Mouse (Mus musculus) erythroblast, embryonic 14.5 days (primary cell): ENCODE results near the gene Susd1. TPM values are rescaled to one million over a fixed set of nuclear protein-coding genes. Genes with fewer than 3 reads are reported as not detected.

Experiments used
- H3K27me3 ChIP-seq: 2 replicates; pipeline ENCODE4 v1.6.1; 2012; ENCODE audit warnings: inconsistent platforms; ENCODE audit not compliant: control insufficient read depth
- H3K36me3 ChIP-seq: 2 replicates; pipeline ENCODE4 v1.6.1; 2012; ENCODE audit warnings: mild to moderate bottlenecking, inconsistent platforms; ENCODE audit not compliant: control insufficient read depth
- H3K4me1 ChIP-seq: 2 replicates; pipeline ENCODE4 v1.6.1; 2012; ENCODE audit warnings: inconsistent platforms; ENCODE audit not compliant: control insufficient read depth
- H3K4me3 ChIP-seq: replicated peaks from 2 replicates; pipeline ENCODE3; 2012; ENCODE audit warnings: moderate library complexity, mild to moderate bottlenecking, inconsistent platforms
- H3K9me3 ChIP-seq: 2 replicates; pipeline ENCODE4 v1.6.1; 2012; ENCODE audit warnings: low read length, inconsistent platforms, mixed read lengths; ENCODE audit not compliant: control insufficient read depth
- GATA1 ChIP-seq: IDR thresholded peaks from 2 replicates; pipeline ENCODE4 v1.6.1; 2012; ENCODE audit warnings: low read length, inconsistent platforms, mixed read lengths
- TAL1 ChIP-seq: IDR thresholded peaks from 3 replicates; pipeline ENCODE4 v1.6.1; 2012; ENCODE audit warnings: low read length, inconsistent platforms, mixed read lengths
- polyA plus RNA-seq: library from polyadenylated mRNA; stranded (reverse); fragments of >175 nt; gene quantifications from 2 replicates; pipeline ENCODE4 v1.2.3, GENCODE M21; 2012

Susd1 gene
- polyA plus RNA-seq, 1 experiment, result 0.16 TPM

DNA sequence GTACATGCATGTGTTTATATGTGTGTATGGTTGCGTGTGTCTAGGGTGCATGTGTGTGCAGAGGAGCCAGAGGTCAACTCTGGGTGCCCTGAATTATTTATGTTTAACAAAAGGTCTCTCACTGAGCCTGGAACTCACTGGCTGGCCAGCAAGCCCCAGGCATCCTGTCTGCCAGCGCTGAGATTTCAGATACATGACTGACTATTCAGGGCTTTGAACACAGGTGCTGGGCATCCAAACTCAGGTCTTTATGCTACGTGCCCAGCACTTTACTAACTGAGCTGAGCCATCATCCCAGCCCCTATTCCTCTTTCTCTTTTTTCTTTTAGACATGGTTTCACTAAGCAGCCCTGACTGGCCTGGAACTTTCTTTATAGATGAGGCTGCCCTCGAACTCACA lies 59.8 kb downstream of the Susd1 start:
- no peaks in the 10 kb centered on the region for H3K9me3 ChIP-seq
- H3K4me1 ChIP-seq, result peaks cover 2% of the 10 kb centered on the region; the same call in 1 of the 2 replicates
- no peak overlapping the region for H3K4me3 ChIP-seq
- no peaks in the 10 kb centered on the region for H3K27me3 ChIP-seq
- no peak for TF ChIP-seq TAL1
- no peak for TF ChIP-seq GATA1
- peaks cover 38% of the 10 kb centered on the region for H3K36me3 ChIP-seq

DNA sequence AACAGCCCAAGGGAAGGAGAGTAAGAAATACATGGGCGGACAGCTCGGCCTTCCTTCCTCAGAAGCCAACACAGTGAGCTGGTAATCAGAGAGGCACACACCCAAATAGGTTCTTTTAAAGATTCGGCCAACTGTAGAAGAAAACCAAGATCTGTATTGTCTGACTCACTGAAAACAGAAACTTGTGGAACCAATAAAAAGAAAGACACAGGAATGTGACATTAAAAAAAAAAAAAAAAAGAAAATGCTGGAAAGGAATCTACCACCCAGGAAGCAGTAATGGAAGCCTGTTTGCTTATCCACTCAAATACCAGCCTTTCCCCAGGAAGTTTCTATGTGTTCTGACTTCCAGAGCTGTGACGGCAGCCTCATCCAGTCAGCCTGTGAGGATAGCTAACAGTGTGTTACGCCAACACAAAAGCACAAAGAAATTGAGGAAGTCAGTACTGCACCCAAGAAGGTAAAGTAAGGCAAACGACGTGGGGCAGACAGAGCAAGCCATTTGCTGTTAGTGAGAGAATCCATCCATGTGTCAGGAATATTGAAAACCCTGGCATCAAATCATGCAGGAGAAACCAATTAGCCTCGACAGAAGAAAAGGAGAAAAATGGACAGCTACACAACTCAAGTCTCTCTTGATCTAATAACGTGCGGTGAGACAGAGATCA lies 64.0 kb downstream of the Susd1 start:
- TF ChIP-seq GATA1 (no peak), TAL1 (no peak)

DNA sequence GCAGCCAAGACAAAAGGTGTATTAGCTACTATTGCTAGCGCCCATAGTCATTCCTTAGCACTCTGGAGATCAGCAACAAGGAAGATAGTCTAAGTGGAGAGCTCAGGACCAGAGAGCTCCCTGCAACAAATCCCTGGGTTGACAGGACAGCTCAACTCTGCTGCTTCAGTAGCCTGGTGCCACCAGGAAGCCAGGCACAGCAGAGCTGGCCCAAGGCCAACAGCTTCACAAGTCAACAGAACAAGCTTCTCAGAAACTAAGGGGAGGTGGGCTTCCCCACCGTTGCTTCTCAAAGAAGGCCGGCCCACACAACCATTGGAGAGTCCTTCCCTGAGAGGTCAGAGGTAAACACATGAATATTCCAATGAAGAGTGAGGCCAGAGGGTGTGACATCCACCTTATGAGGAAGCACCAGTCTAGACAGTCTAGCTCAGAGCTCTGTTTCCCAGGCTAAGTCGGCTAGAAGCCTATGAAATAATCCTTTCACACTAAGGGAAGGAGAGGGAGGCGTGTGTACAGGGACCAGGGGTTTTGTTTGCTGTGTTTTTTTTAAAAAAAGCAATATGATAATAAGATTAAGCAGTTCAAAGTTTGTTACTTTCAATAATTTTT lies 65.8 kb downstream of the Susd1 start:
- Histone ChIP-seq H3K36me3 (peaks cover 53% of the 10 kb centered on the region), H3K4me3 (no peak overlapping the region), H3K4me1 (peaks cover 2% of the 10 kb centered on the region; the same call in 1 of the 2 replicates), H3K27me3 (no peaks in the 10 kb centered on the region), H3K9me3 (no peaks in the 10 kb centered on the region)
- TF ChIP-seq GATA1 (no peak), TAL1 (no peak)

More for the DNA sequence above, 64.0 kb downstream of the Susd1 start:
- Histone ChIP-seq H3K9me3 (no peaks in the 10 kb centered on the region), H3K4me1 (peaks cover 2% of the 10 kb centered on the region; the same call in 1 of the 2 replicates), H3K27me3 (no peaks in the 10 kb centered on the region), H3K36me3 (peaks cover 49% of the 10 kb centered on the region), H3K4me3 (no peak overlapping the region)

DNA sequence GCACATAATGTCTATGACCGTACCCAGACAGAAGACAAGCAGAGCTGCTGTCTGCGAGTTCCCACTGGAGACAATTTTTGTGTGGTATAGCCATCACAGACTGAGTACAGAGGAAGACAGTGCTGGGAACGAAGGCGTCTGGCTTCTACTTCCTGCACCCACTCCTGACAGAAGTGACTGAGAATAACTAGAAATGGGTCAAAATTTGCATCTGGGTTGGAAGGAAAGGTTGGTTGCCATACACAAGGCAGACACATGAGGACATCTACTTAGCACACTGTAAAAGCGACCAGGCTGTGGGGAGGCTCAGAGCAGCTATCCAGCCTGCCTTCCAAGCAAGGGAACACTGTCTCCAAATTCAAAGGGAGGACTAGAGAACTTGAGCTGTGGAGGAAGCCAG lies 66.5 kb downstream of the Susd1 start:
- Histone ChIP-seq H3K27me3 (no peaks in the 10 kb centered on the region), H3K4me3 (no peak overlapping the region), H3K9me3 (no peaks in the 10 kb centered on the region), H3K4me1 (peaks cover 2% of the 10 kb centered on the region; the same call in 1 of the 2 replicates), H3K36me3 (peaks cover 55% of the 10 kb centered on the region)
- TF ChIP-seq GATA1 (no peak), TAL1 (no peak)

DNA sequence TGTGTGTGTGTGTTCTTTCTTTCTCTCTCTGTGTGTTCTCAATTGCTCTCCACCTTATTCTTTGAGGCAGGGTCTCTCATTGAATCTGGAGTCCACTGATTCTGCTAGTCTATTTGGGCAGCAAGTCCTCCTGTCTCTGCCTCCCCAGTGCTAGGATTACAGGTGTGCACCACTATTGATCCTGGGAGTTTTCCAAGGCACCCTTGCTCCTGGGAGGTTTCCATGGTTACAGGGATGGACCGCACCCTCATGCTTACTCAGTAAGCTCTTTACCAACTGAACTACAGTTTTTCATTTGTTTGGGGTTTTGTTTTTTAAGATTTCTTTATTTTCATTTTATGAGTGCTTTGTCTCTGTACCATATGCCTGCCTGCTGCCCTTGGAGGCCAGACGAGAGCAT lies 68.5 kb downstream of the Susd1 start:
- TF ChIP-seq TAL1, result no peak
- TF ChIP-seq GATA1, result no peak
- H3K36me3 ChIP-seq, result peaks cover 53% of the 10 kb centered on the region
- no peaks in the 10 kb centered on the region for H3K27me3 ChIP-seq
- no peaks in the 10 kb centered on the region for H3K9me3 ChIP-seq
- no peak overlapping the region for H3K4me3 ChIP-seq
- peaks cover under 1% of the 10 kb centered on the region; the same call in 1 of the 2 replicates for H3K4me1 ChIP-seq

DNA sequence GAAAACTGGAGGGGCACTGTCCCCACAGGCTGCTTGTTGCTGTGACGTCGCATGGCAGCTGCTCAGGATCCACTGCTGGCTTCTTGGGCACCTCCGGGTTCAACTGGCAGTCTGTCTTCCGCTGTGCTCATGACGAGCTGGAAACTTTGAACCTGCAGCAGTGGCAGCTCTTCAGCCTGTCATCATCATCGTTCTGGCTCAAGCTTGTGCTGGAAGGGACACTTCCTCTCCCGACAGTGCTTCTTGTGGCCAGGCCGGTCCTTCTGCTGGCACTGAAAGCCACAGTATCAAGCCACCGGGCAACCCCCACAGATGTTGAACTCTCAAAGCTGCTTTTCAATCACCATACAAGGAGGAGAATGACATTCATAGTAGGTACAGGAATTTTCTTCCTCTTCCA lies 70.3 kb downstream of the Susd1 start:
- H3K4me1 ChIP-seq, result peaks cover 5% of the 10 kb centered on the region
- no peak overlapping the region for H3K4me3 ChIP-seq
- no peaks in the 10 kb centered on the region for H3K27me3 ChIP-seq
- H3K36me3 ChIP-seq, result peaks cover 54% of the 10 kb centered on the region
- TF ChIP-seq TAL1, result no peak
- TF ChIP-seq GATA1, result no peak
- H3K9me3 ChIP-seq, result no peaks in the 10 kb centered on the region

DNA sequence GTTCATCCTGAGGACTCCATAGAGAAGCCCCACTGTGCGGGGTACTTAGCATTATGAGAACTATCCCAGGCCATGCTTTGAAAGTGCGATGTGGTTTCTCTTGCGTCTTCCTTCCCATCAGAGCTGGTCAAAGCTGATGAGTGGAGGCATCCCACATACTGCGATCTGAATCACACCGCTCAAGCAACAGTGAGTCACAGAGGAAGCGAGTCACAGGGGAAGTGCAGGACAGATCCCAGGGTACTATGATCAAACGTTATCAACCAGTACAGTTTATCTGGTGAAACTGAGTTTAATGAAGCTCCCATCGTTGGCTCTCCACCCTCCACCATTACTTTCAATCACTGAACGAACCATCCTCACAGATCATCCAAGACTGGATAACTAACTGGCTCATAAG lies 72.2 kb downstream of the Susd1 start:
- TF ChIP-seq TAL1 (no peak), GATA1 (no peak)
- H3K4me3 ChIP-seq, result no peak overlapping the region
- H3K9me3 ChIP-seq, result no peaks in the 10 kb centered on the region
- peaks cover 5% of the 10 kb centered on the region for H3K4me1 ChIP-seq
- H3K27me3 ChIP-seq, result no peaks in the 10 kb centered on the region
- peaks cover 44% of the 10 kb centered on the region for H3K36me3 ChIP-seq

DNA sequence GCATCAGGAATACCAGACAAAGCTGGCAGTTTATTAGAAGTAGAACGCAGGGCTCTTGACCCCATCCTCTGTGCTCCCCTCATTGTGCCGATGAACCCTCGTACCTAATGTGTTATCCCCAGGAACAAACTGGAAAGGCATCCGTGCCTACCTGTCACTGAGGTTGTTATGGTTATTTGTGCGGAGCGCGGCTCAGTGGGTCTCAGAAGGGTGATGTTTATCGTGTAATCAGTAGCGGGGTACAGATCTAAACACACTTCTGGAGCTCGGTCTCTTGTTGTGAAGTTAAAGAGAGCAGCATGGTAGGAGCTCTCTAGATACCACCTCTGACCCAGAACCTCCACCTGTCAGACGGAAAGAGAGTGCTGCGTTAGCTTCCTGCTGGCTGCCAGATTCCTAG lies 72.9 kb downstream of the Susd1 start:
- no peaks in the 10 kb centered on the region for H3K9me3 ChIP-seq
- peaks cover 5% of the 10 kb centered on the region for H3K4me1 ChIP-seq
- H3K4me3 ChIP-seq, result no peak overlapping the region
- no peaks in the 10 kb centered on the region for H3K27me3 ChIP-seq
- no peak for TF ChIP-seq GATA1
- no peak for TF ChIP-seq TAL1
- peaks cover 42% of the 10 kb centered on the region for H3K36me3 ChIP-seq

DNA sequence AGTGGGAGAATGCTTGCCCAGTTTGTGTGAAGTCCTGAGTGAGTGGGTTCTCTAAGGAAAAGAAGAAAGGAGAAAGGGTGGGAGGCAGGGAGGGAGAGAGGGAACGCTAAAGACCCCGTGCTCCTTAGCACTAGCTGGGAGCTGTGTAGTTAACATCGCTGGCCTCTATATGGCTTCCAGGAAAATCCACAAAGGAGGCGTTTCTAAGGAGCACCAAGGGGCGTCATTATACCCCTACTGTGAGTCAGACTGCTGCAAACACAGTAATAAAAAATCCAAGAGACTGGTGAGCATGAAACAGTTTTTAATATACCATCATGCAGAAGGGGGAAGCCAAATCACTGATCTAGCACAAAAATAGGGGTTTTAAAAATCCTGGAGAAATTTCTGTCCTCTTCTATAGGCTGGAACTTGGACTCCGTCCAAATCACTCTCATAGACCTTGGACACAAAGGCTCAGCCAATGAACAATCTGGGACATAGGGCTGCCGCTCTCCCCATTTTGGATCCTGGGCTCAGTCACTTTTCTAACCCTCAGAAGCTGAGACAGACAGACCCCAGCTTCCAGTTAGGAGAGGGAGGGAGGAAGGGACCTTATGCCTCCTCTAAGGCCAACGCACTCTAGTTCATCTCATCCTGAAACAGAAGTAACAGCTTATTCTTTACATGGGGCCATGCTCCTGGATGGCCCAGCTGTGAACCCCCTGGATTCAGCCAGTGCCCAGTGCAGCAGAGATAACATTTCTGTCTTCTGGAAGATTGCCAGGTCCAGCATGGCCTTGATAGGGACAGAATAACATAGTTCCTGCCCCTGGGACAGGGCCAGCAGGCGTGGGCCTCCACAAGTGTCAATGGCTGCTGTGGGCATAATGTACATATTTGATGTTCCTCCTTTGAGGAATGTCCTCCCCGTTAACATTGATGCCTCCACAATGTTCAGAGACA lies 73.9 kb downstream of the Susd1 start:
- Histone ChIP-seq H3K36me3 (peaks cover 39% of the 10 kb centered on the region), H3K9me3 (no peaks in the 10 kb centered on the region), H3K27me3 (no peaks in the 10 kb centered on the region), H3K4me1 (peaks cover 7% of the 10 kb centered on the region), H3K4me3 (no peak overlapping the region)
- TF ChIP-seq TAL1 (no peak), GATA1 (no peak)
